Mouse (Mus musculus) testis, adult 2 months (tissue): ENCODE measurements at regions not wholly inside any gene's neighbourhood (a gene's known extent, or its start where the extent isn't known, plus 50 kb on each side); places are given as distances from the start of the nearest gene placed in this dataset.

Source experiments
- CTCF ChIP-seq: fragments of 200-500 bp; IDR thresholded peaks from 2 replicates; pipeline ENCODE4 v1.5.1; 2012; ENCODE audit warnings: low read depth, mild to moderate bottlenecking, inconsistent platforms, low read length, moderate library complexity; ENCODE audit not compliant: control insufficient read depth, insufficient read depth, insufficient replicate concordance
- POLR2A ChIP-seq: fragments of 200-500 bp; IDR thresholded peaks from 2 replicates; pipeline ENCODE4 v1.6.1; 2012; ENCODE audit warnings: low read depth, mild to moderate bottlenecking, inconsistent platforms, low read length, moderate library complexity; ENCODE audit not compliant: control insufficient read depth

GRCm38 (mm10) chr2:134067404-134067803, 486.8 kb downstream of the Hao1 start:
- no peak for TF ChIP-seq POLR2A
- TF ChIP-seq CTCF = no peak
